Mouse (Mus musculus) hematopoietic stem cell, adult 5-6 weeks (primary cell): Measurements from ENCODE around the gene Shld1. TPM values are rescaled to one million over a fixed set of nuclear protein-coding genes. Genes with fewer than 3 reads are reported as not detected.

Experiments
- ATAC-seq, 2 experiments: fragments of 125-278 bp in 1 of 2; replicated peaks in 1 of 2; 2 replicates each; pipeline ENCODE4 v1.8.0; 2016 to 2017; ENCODE audit warnings: inconsistent platforms in 2 of 2, mild to moderate bottlenecking in 2 of 2, moderate number of reproducible peaks in 2 of 2, low read depth in 1 of 2, moderate TSS enrichment in 1 of 2; ENCODE audit not compliant: low FRiP score in 2 of 2, poor library complexity in 2 of 2, severe bottlenecking in 2 of 2, insufficient read depth in 1 of 2, low TSS enrichment in 1 of 2
- total RNA-seq: library from RNA; stranded (forward); fragments of 172-1452, 232-1000 nt; gene quantifications from 2 replicates; pipeline ENCODE4 v1.2.3, GENCODE M21; 2017

Shld1 gene
- total RNA-seq, 1 experiment from 2014 or later: 3.7 TPM

DNA sequence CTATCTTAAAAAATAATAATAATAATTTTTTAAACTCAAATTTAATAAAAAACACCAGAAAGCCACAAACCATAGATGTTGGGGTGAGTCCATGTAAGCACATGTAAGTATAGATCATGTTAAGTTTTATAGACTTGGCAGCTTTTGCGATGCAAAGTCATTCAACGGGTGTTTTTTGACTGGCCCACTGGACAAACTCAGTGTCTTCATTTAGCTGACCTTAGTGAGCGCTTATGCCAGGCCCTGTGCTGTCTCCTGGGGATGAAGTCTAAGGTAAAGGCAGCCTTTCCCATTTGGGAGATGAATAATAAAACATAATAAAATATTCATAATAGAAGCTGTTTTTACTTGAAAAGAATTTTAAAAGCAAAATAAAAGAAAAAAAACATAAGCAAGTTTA is 28.2 kb downstream of the Shld1 start:
- ATAC-seq: no peak

DNA sequence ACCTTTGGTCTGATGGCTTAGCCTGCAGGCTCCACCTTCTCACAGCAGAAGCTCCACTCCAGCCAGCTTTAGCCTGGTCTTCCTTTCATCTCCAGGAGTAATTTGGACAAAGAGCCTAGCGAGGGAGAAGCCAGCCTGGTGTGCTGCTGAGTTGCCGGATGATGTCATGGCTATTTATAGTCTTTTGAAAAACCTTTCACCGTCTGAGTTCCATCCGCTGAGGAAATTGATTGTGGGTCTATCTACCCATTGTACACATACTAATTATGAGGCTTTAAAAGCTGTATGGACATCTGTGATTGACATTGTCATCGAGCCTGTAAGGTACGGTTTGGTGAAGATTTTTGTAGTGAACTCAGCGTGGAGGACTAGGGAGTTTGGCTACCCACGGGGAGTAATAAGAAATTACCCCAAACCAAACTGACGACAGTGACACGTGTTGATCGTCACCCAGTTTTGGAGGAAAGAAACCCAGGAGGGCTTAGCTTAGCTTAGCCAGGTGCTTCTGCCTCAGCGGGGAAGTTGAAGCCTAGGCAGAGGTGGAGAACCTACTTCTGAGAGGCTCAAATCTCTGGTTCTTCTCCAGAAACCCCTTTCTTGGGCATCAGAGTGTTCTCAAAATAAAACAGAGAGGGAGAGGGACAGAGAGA is 28.8 kb downstream of the Shld1 start:
- no peak for ATAC-seq

DNA sequence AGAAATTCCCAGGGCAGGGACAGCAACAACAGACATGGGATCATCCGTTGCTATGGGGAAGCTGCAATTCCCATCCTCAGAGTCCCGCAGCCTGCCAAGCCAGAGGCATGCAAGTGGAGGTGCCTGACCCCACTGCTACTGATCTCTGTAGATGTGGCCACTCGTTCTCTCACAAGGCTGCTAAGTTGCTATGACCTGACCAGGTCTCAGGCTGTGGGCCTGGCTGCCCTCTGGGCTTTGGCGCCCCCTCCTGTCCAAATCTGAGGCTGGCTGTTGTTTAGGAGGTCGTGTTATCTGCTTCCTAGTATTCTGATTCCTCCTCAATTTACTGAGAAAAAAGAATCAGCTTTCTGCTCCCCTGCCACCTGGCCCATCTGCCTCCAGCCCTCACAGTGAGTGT is 29.4 kb downstream of the Shld1 start:
- peak; percentile 46 to 78; a peak in 2 of 4 replicates for ATAC-seq

DNA sequence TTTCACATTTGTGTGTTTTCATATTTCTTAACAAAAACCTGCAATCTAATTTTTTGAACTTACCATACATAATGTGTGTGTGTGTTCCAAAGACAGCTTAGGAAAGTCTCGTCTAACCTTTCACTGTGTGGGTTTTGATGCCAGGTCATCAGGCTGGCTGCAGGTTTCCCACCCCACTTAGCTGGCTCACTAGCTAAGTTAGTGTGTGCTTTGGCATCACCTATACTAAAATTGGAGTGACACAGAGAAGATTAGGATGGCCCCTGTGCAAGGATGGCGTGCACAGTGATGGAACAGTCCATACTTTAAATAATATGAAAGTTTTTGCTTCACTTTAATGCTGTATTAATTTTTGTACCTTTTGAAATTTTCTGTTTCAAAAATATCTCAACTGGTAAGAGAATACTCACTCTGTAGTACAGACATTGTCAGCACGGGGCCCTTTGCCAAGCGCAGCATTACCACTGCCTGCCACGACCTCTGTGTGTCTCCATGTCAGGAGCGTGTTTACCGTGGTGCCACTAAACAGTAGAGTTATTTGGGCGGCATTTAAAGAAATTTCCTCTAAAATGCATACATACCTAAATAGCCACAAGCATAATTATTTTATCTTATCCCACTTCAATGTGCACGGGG is 30.3 kb downstream of the Shld1 start:
- no peak for ATAC-seq

GRCm38 (mm10) chr2:132717537-132717912 is 30.8 kb downstream of the Shld1 start:
- ATAC-seq: no peak

DNA sequence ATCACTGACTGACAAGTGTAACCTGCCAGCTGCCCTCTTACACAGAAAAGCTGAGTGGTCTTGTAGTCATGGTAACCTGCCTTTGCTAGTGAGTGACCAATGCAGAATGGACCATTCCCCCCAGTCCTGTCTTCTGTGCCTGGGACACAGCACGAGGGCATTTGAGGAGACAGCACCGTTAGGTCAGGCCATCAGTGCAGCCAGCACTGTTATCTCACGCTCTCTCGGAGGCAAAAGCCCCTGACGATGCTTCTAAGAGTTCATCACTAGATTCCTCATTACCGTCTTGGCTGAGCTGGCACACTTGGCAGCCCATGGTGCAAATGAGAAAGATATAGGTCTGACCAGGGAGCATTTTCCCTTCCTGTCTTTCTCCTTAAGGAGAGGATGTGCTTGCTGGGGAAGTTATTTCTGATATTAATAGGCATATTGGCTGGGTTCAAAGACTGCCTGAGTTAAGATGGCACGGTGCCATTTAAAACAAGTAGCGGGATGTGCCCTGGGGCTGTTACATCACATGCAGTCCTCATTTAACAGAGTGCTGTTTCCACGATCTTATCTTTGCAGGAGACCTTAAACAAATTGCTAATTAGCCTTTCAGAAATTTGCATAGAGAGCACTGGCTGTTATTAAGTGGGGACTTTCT is 34.3 kb downstream of the Shld1 start:
- no peak for ATAC-seq

GRCm38 (mm10) chr2:132721844-132722243 is 35.1 kb downstream of the Shld1 start:
- no peak for ATAC-seq

DNA sequence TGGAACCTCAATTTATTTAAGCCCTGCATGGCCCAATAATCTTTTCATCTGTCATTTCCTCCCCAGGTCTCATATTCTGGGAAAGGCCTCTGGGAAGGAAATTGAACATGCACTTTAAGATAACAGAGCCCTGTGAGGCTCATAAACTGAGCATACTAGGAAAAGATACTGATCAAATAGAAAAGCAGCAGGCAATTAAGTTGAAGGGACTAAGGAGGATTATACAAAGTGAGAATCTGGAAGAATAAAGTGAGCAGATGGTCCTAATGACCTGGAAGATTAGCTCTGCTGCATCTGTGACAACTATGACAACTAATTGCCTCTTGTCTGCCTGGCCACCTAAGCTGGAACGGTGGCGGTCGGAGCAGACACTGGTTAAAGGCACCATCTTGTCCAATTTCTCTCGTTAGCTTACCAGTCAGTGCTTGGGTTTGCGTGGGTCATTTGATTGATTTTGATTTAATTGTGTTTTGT is 37.3 kb downstream of the Shld1 start:
- ATAC-seq: no peak

DNA sequence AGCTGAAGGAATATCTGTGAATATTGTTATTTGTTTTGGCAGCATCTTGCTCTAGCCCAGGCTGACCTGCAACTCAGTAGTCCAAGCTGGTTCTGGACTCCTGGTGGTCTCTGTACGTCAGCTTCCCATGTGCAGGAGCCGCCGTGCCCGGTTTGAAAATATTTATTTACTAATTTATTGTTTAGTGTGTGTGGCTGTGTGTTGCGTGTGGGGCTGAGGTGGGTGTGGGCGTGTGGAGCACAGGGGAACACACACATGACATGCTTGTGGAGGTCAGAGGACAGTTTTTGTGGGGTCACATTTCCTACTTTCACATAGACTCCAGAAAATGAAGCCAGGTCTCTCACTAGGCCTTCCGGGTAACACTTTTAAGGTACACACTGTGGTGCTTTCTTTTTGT is 37.8 kb downstream of the Shld1 start:
- no peak for ATAC-seq

GRCm38 (mm10) chr2:132725376-132725905 is 38.7 kb downstream of the Shld1 start:
- ATAC-seq: no peak

DNA sequence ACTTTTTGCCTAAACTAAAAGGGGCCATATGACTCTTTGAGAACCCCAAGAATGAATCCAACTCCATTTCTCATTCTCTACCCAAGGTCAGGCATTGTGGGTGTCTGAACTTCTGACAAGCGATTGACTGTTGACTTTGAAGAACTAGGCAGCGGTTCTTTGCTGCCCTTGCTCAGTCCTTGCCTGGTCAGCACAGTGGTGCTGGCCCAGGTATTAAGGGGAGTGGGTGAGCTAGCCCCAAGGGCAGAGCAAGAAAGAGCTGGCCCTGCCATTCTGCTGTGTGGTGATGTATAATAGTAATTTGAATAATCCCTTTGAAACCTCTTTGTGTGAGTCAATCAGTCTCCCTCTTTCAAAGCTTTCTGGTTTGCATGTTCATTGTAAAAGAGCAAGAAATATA is 39.4 kb downstream of the Shld1 start:
- no peak for ATAC-seq

DNA sequence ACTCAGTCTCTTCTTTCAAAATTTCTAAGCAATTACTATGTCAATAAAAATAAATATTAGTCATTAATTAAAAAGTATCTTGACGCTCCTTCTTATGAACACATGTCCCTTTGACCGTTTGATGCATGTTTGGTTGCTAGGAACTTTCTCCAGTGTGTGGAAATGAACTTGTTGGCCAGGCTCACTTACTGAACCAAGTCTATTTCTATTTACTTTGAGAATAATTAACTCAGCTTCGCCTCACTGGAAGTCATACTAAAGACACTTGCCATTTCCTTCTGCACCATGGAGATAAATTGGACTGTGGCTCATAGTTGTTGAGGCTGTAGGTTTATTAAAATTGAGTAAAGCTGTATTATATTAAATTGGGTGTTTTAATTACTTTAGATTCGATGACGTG is 46.2 kb downstream of the Shld1 start:
- ATAC-seq: no peak

- no peak for ATAC-seq
Observed at GRCm38 (mm10) chr2:132733603-132734573, 47.2 kb downstream of the Shld1 start.

DNA sequence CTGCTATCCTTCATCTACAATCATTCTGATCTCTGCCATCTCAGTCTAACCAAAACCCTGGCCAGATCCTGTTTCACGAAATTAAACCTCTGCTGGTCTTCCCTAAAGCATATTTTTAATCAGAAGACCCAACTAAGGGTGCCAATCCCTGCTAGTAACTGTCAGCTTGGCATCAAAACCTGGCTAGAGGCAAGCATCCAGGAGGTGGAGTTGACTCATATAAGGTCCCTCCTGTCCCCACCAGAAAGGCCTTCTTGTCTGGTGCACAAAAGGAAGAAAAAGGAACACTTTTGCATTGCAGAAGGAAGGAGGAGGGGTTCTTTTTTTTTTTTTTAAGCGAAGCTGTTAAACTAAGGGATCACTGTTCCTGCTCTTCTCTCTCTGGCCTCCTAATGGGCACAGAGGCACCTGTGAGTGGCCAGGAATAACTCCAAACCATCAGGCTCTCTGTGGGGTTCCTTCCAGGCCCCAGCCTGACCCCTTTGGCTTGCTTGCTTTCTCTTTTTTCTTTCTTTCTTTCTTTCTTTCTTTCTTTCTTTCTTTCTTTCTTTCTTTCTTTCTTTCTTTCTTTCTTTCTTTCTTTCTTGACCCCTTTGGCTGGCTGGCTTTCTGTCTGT is 52.2 kb downstream of the Shld1 start:
- no peak for ATAC-seq

DNA sequence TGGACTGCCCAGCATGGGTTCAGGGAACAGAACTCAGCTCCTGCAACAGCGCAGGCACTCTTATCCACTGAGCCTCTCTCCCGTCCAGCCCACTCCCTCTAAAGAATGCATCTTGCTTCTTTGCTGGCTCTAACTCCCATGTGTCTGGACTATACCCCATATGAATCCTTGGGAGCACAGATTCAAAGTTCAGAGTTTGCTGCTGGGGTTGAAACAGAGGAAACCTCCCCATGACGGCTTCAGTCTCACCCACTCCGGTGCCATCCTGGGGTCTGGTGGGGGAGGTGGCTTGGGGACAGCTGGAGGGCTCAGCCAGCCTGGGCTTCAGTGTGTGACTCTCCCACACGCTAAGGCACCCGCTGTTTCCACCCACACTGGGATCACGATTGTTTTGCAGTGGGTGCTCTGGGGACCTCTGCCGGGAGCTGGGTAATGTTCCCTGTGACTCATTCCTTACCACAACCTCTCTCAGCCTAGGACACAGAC is 55.2 kb downstream of the Shld1 start:
- no peak for ATAC-seq

- no peak for ATAC-seq
Observed at GRCm38 (mm10) chr2:132744866-132745265, 58.1 kb downstream of the Shld1 start.

DNA sequence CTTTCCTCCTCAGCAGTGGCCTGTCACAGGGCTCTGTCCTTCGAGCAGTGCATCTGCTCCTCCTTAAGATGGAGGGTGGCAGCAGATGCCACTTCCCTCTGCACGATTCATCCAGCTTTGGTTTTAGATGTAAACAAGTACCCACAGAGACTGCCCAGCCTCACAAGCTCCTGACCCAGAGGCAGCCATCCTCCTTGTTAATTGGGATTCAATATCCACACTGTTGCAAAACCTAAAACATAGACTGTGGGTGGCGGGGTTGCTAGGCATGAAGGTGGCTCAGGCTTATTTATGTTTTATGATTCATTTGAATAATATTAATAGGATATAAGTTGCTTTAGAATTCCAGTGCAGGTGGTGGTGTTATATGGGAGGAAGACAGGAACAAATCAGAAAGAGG is 59.4 kb downstream of the Shld1 start:
- ATAC-seq: no peak
